Mouse (Mus musculus) liver, embryonic 11.5 days (tissue): ENCODE results near the gene Nptx2. TPM values are rescaled to one million over a fixed set of nuclear protein-coding genes. Genes with fewer than 3 reads are reported as not detected.

Experiments
- polyA plus RNA-seq: library from polyadenylated mRNA; unstranded; fragments of >200 nt; fragmentation: Nextera tagmentation; extraction: Ambion mirVana; gene quantifications from 2 replicates; pipeline ENCODE4 v1.2.1, GENCODE M21; 2014

Nptx2 gene
- polyA plus RNA-seq, 1 experiment from 2014 or later, result 0.07 TPM

Other genes with a start within 250 kb of the Nptx2 start
- 6.8 and 8.2 TPM in 2 replicates for gene Baiap2l1, start 187.8 kb upstream of the Nptx2 start, polyA plus RNA-seq
- gene Tmem130, start 215.9 kb downstream of the Nptx2 start, polyA plus RNA-seq, result 0.65 and 0.86 TPM in 2 replicates
- gene Trrap, start 221.8 kb downstream of the Nptx2 start, polyA plus RNA-seq, result 58.6 and 64.2 TPM in 2 replicates